Mouse (Mus musculus) MEL-GATA-1-ER (cell line): ENCODE measurements around the gene Angptl4.

Experiments
- DNase-seq: peaks from one replicate; pipeline ENCODE4 v3.0.0-alpha.2; 2012; ENCODE audit warnings: low read depth; ENCODE audit errors: extremely low read depth

Angptl4 gene

GRCm38 (mm10) chr17:33804745-33805144 lies 23.1 kb upstream of the Angptl4 start:
- no peak for DNase-seq

GRCm38 (mm10) chr17:33804205-33804604 lies 22.6 kb upstream of the Angptl4 start:
- no peak for DNase-seq

- no peak for DNase-seq
These were observed 20.6 kb upstream of the Angptl4 start for GRCm38 (mm10) chr17:33802221-33802620.

- DNase-seq = no peak
These were observed 17.6 kb upstream of the Angptl4 start for GRCm38 (mm10) chr17:33799277-33799676.

GRCm38 (mm10) chr17:33798306-33798705 lies 16.7 kb upstream of the Angptl4 start:
- no peak for DNase-seq

GRCm38 (mm10) chr17:33788732-33789131 lies 7.1 kb upstream of the Angptl4 start:
- DNase-seq = no peak

- no peak for DNase-seq
These were observed 4.7 kb upstream of the Angptl4 start for GRCm38 (mm10) chr17:33786375-33786774.

GRCm38 (mm10) chr17:33784939-33785338 lies 3.3 kb upstream of the Angptl4 start:
- DNase-seq = no peak

- no peak for DNase-seq
These were observed 1.8 kb upstream of the Angptl4 start for GRCm38 (mm10) chr17:33783408-33783807.

- DNase-seq = no peak
These were observed 437 bp upstream of the Angptl4 start for GRCm38 (mm10) chr17:33782067-33782466.

- peak; percentile 63 for DNase-seq
These were observed 1.2 kb downstream of the Angptl4 start for GRCm38 (mm10) chr17:33780431-33780830.

GRCm38 (mm10) chr17:33779967-33780295 lies 1.7 kb downstream of the Angptl4 start:
- no peak for DNase-seq

GRCm38 (mm10) chr17:33779271-33779966 lies 2.2 kb downstream of the Angptl4 start:
- DNase-seq = no peak

- DNase-seq = no peak
These were observed 6.3 kb downstream of the Angptl4 start for GRCm38 (mm10) chr17:33775287-33775686.

GRCm38 (mm10) chr17:33774573-33775155 lies 7.0 kb downstream of the Angptl4 start:
- no peak for DNase-seq

GRCm38 (mm10) chr17:33773871-33774572 lies 7.6 kb downstream of the Angptl4 start:
- DNase-seq = no peak

- no peak for DNase-seq
These were observed 8.2 kb downstream of the Angptl4 start for GRCm38 (mm10) chr17:33773426-33773825.

- no peak for DNase-seq
These were observed 10.0 kb downstream of the Angptl4 start for GRCm38 (mm10) chr17:33771617-33772016.

- DNase-seq = no peak
These were observed 15.2 kb downstream of the Angptl4 start for GRCm38 (mm10) chr17:33766389-33766788.

GRCm38 (mm10) chr17:33760255-33761165 lies 21.1 kb downstream of the Angptl4 start, which contains the start of gene Rab11b:
Rab11b (minus strand) TSS chr17:33760530.
- DNase-seq = peak; percentile 100

GRCm38 (mm10) chr17:33759767-33760254 lies 21.8 kb downstream of the Angptl4 start:
- DNase-seq = peak; percentile 83
